Mouse (Mus musculus): ENCODE data around the gene F2rl1.

DNA sequence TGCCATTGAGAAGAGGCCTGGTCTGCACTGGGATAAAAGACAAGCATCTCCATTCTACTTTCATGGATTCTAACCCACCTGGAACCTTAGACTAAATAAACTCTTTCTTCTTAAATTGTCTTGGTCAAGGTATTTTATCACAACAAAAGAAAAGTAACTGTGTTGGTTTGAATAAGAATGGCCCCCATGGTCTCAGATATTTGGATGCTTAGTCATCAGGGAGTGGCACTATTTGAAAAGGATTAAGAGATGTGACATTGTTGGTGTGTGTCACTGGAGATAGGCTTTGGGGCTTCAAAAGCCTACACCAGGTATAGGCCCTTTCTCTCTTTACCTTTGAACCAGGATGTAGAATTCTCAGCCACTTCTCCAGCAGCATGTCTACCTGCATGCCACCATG lies 44.3 kb upstream of the F2rl1 start:
- TF ChIP-seq POLR2A (IDR thresholded peaks at IDR 0.05; ENCODE audit: insufficient read length, low read depth): no peak
- TF ChIP-seq CEBPB (IDR thresholded peaks at IDR 0.05; ENCODE audit: insufficient read depth, poor library complexity, severe bottlenecking): no peak
- TF ChIP-seq POLR2AphosphoS2 (IDR thresholded peaks at IDR 0.05; ENCODE audit: insufficient read length, low read depth): no peak
- no peak for TF ChIP-seq SRF (IDR thresholded peaks at IDR 0.05; ENCODE audit: control insufficient read depth, insufficient read length, low read depth)
- TF ChIP-seq USF1 (IDR thresholded peaks at IDR 0.05; ENCODE audit: low read depth): no peak
- TF ChIP-seq MAX (IDR thresholded peaks at IDR 0.05; ENCODE audit: low read depth): no peak
- no peak for TF ChIP-seq TCF12 (IDR thresholded peaks at IDR 0.05; ENCODE audit: insufficient read depth, poor library complexity, severe bottlenecking)
- TF ChIP-seq MYOD1 (IDR thresholded peaks at IDR 0.05; ENCODE audit: control insufficient read depth in 1 of 3, insufficient read length in 2 of 3, low read depth in 2 of 3): no peak
- no peak for TF ChIP-seq E2F4 (IDR thresholded peaks at IDR 0.05; ENCODE audit: insufficient read depth)
- no peak for TF ChIP-seq MYOG (IDR thresholded peaks at IDR 0.05; ENCODE audit: control insufficient read depth in 1 of 3, insufficient read depth in 1 of 3, insufficient read length in 2 of 3, low read depth in 2 of 3)
- no peak for TF ChIP-seq TCF3 (IDR thresholded peaks at IDR 0.05; ENCODE audit: insufficient read length, low read depth)
